Mouse (Mus musculus) spleen, adult 2 months (tissue): ENCODE data around the gene Mrc2.

Source experiments
- CTCF ChIP-seq: fragments of 200-500 bp; IDR thresholded peaks from 2 replicates; pipeline ENCODE4 v1.5.1; 2011; ENCODE audit warnings: mild to moderate bottlenecking, inconsistent platforms; ENCODE audit not compliant: insufficient read depth, insufficient read length, insufficient replicate concordance; ENCODE audit errors: extremely low read depth
- POLR2A ChIP-seq: fragments of 200-500 bp; IDR thresholded peaks from 2 replicates; pipeline ENCODE4 v1.6.1; 2011; ENCODE audit warnings: low read depth, low read length, inconsistent platforms

GRCm38 (mm10) chr11:105289403-105289802 is 3.0 kb upstream of the Mrc2 start:
- TF ChIP-seq CTCF (no peak), POLR2A (no peak)
